Mouse (Mus musculus) kidney, postnatal 0 days (tissue): Measurements from ENCODE around the gene Aldh16a1. TPM values are rescaled to one million over a fixed set of nuclear protein-coding genes. Genes with fewer than 3 reads are reported as not detected.

Source experiments
- ATAC-seq: fragments of 200-750 bp; cut with Nextera tagmentation; replicated peaks from 2 replicates; pipeline ENCODE4 v1.8.0; 2017; ENCODE audit warnings: low read depth, moderate number of reproducible peaks, moderate TSS enrichment, moderate library complexity; ENCODE audit not compliant: low FRiP score
- DNase-seq: peaks from one replicate; pipeline ENCODE4 v3.0.0-alpha.2; 2016; ENCODE audit warnings: low spot score
- H3K27ac ChIP-seq: fragments of 300-500 bp; sonication (generic); 2 replicates; pipeline ENCODE4 v1.5.1; 2014; ENCODE audit warnings: mild to moderate bottlenecking
- H3K27me3 ChIP-seq: fragments of 300-500 bp; sonication (generic); 2 replicates; pipeline ENCODE4 v1.6.1; 2014; ENCODE audit warnings: low read length, mixed read lengths; ENCODE audit not compliant: insufficient read depth
- H3K36me3 ChIP-seq: fragments of 300-500 bp; sonication (generic); 2 replicates; pipeline ENCODE4 v1.6.1; 2014; ENCODE audit warnings: low read length, mixed read lengths; ENCODE audit not compliant: insufficient read depth
- H3K4me1 ChIP-seq: fragments of 300-500 bp; sonication (generic); replicated peaks from 2 replicates; pipeline ENCODE4 v1.6.1; 2014; ENCODE audit warnings: antibody characterized with exemption, low read length, mixed read lengths; ENCODE audit not compliant: insufficient read depth
- H3K4me2 ChIP-seq: fragments of 300-500 bp; sonication (generic); 2 replicates; pipeline ENCODE4 v1.6.1; 2014; ENCODE audit warnings: mild to moderate bottlenecking, low read length, moderate library complexity, mixed read lengths
- H3K4me3 ChIP-seq: fragments of 300-500 bp; sonication (generic); replicated peaks from 2 replicates; pipeline ENCODE4 v1.5.1; 2014; ENCODE audit warnings: low read depth, low read length
- H3K9ac ChIP-seq: fragments of 300-500 bp; sonication (generic); 2 replicates; pipeline ENCODE4 v1.6.1; 2014; ENCODE audit warnings: low read depth, low read length
- H3K9me3 ChIP-seq: fragments of 300-500 bp; sonication (generic); replicated peaks from 2 replicates; pipeline ENCODE4 v1.6.1; 2016; ENCODE audit warnings: low read length, inconsistent platforms, mixed read lengths
- CTCF ChIP-seq: IDR thresholded peaks from 2 replicates; pipeline ENCODE4 v1.5.1; 2016; ENCODE audit warnings: antibody characterized with exemption, low read depth, mild to moderate bottlenecking, moderate library complexity
- WGBS: fragments of 180-500 bp; shearing (Covaris S2); extraction: QIAGEN DNeasy Blood & Tissue Kit; methylation state at CpG from one replicate; pipeline ENCODE4 v1.1.7; 2014; 5-methylcytosine and 5-hydroxymethylcytosine counted together
- polyA plus RNA-seq: library from polyadenylated mRNA; unstranded; fragments of >200 nt; fragmentation: Nextera tagmentation; extraction: Ambion mirVana; gene quantifications from 2 replicates; pipeline ENCODE4 v1.2.1, GENCODE M21; 2015

The Aldh16a1 gene
- polyA plus RNA-seq, 1 experiment from 2014 or later: 55.4 TPM

- Histone ChIP-seq H3K4me2 (peak overlapping the region; percentile 7; the same call in 1 of the 2 replicates), H3K36me3 (peaks cover 60% of the 10 kb centered on the region), H3K27ac (no peak overlapping the region), H3K4me1 (peaks cover 24% of the 10 kb centered on the region; the same call in 1 of the 2 replicates), H3K27me3 (no peaks in the 10 kb centered on the region), H3K4me3 (no peak overlapping the region), H3K9me3 (no peaks in the 10 kb centered on the region), H3K9ac (peak overlapping the region; percentile 24; the same call in 1 of the 2 replicates)
- no peak for TF ChIP-seq CTCF
- ATAC-seq (no peak), DNase-seq (no peak)
Observed at GRCm38 (mm10) chr7:45121966-45122365, 32.4 kb downstream of the Aldh16a1 start.

- ATAC-seq (no peak), DNase-seq (no peak)
- WGBS: 55% methylated on average over 8 of the region's 8 CpGs
- Histone ChIP-seq H3K27ac (no peak overlapping the region), H3K9me3 (no peaks in the 10 kb centered on the region), H3K4me1 (peaks cover 18% of the 10 kb centered on the region; the same call in 1 of the 2 replicates), H3K27me3 (no peaks in the 10 kb centered on the region), H3K4me2 (peak overlapping the region; percentile 7; the same call in 1 of the 2 replicates), H3K36me3 (peaks cover 55% of the 10 kb centered on the region), H3K4me3 (no peak overlapping the region), H3K9ac (peak overlapping the region; percentile 24; the same call in 1 of the 2 replicates)
- TF ChIP-seq CTCF: no peak
Observed at GRCm38 (mm10) chr7:45121404-45121803, 33.0 kb downstream of the Aldh16a1 start.

GRCm38 (mm10) chr7:45119780-45120709 is 34.3 kb downstream of the Aldh16a1 start:
- Histone ChIP-seq H3K9ac (no peak overlapping the region), H3K4me3 (no peak overlapping the region), H3K27me3 (no peaks in the 10 kb centered on the region), H3K36me3 (peaks cover 42% of the 10 kb centered on the region), H3K4me1 (peaks cover 14% of the 10 kb centered on the region; the same call in 1 of the 2 replicates), H3K4me2 (no peak overlapping the region), H3K9me3 (no peaks in the 10 kb centered on the region), H3K27ac (no peak overlapping the region)
- WGBS: 82% methylated on average over 5 of the region's 5 CpGs
- no peak for DNase-seq
- TF ChIP-seq CTCF: no peak
- ATAC-seq: no peak

- Histone ChIP-seq H3K4me2 (no peak overlapping the region), H3K4me1 (peaks cover 10% of the 10 kb centered on the region; the same call in 1 of the 2 replicates), H3K36me3 (peaks cover 41% of the 10 kb centered on the region), H3K9ac (no peak overlapping the region), H3K9me3 (no peaks in the 10 kb centered on the region), H3K27me3 (no peaks in the 10 kb centered on the region), H3K4me3 (no peak overlapping the region), H3K27ac (0 out of 2 replicates have a peak overlapping the region, but pooled peaks have one; percentile 19)
- ATAC-seq (no peak), DNase-seq (no peak)
- TF ChIP-seq CTCF: no peak
- 80% methylated on average over 6 of the region's 6 CpGs for WGBS
Observed at GRCm38 (mm10) chr7:45118336-45118735, 36.0 kb downstream of the Aldh16a1 start.

GRCm38 (mm10) chr7:45117566-45117965 is 36.8 kb downstream of the Aldh16a1 start:
- ATAC-seq (no peak), DNase-seq (no peak)
- H3K4me3 ChIP-seq: no peak overlapping the region
- H3K36me3 ChIP-seq: peaks cover 34% of the 10 kb centered on the region
- WGBS: 71% methylated on average over 8 of the region's 8 CpGs
- H3K4me2 ChIP-seq: no peak overlapping the region
- no peak overlapping the region for H3K9ac ChIP-seq
- no peaks in the 10 kb centered on the region for H3K9me3 ChIP-seq
- H3K4me1 ChIP-seq: peaks cover 3% of the 10 kb centered on the region; the same call in 1 of the 2 replicates
- no peak for TF ChIP-seq CTCF
- no peak overlapping the region for H3K27ac ChIP-seq
- H3K27me3 ChIP-seq: no peaks in the 10 kb centered on the region

GRCm38 (mm10) chr7:45113476-45113875 is 40.9 kb downstream of the Aldh16a1 start:
- ATAC-seq: no peak
- 88% methylated on average over 2 of the region's 2 CpGs for WGBS
- H3K36me3 ChIP-seq: no peaks in the 10 kb centered on the region
- no peak for DNase-seq
- no peak for TF ChIP-seq CTCF
- H3K4me1 ChIP-seq: no peaks in the 10 kb centered on the region
- H3K9me3 ChIP-seq: no peaks in the 10 kb centered on the region
- H3K4me2 ChIP-seq: no peak overlapping the region
- no peak overlapping the region for H3K4me3 ChIP-seq
- no peak overlapping the region for H3K27ac ChIP-seq
- H3K9ac ChIP-seq: no peak overlapping the region
- H3K27me3 ChIP-seq: no peaks in the 10 kb centered on the region
